ENCODE assay signal across 8 mouse cellular contexts in the genomic region with DNA sequence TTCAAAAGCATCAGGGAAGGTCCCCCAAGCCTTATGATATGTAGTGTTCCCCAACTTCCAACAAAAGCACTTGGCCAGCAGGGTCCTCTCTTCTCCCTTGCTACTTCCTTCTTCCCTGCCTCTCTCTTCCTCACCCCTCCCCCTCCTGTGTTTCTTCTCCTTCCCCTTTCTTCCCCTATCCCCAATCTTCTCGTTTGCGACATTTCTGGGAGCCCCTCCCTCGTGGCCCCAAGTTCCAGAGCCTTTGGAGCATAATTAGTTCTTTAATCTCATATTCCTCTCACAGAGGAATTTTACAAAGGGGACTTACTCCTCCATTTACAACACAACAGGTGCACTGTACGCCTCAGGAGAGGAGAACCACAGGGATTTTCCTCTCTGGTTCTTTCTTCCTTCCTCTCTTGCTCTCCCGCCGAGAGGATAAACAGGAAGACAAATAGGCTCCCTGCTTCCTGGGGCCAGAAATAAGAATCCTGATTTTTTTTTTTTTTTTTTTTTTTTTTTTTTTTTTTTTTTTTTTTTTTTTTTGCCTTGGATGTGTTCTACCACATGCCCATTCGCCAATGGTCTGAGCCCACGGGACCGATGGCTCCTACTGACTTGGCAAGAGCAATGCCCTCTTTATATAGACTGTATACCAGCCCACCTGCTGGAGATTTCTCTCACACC.
DNase-seq lines count a peak whose midpoint lies in the region; ATAC-seq and TF ChIP-seq lines count a peak whose summit lies in the region.

No protein-coding gene starts in this region.

- no peak for TF ChIP-seq CTCF in liver, postnatal 0 days (IDR thresholded peaks at IDR 0.05; ENCODE audit: low read depth)

- DNase-seq in heart, embryonic 10.5 days (ENCODE audit: low spot score), result no peak
- no peak for DNase-seq in heart, postnatal 36 days
- no peak for DNase-seq in liver, postnatal 0 days
- no peak for DNase-seq in thymus, postnatal 25 days
- no peak for DNase-seq in gastrocnemius, postnatal 14 days
- no peak for DNase-seq in left cerebral cortex, adult 8-10 months (ENCODE audit: low spot score in 2 of 2)

- H3K27me3 ChIP-seq in heart, embryonic 10.5 days (ENCODE audit: insufficient read depth, poor library complexity, severe bottlenecking), result peaks cover 23% of the 10 kb centered on the region
- no peaks in the 10 kb centered on the region for H3K27me3 ChIP-seq in heart, embryonic 14.5 days (ENCODE audit: control insufficient read depth, insufficient read depth, low read length)
- H3K27me3 ChIP-seq in liver, postnatal 0 days (ENCODE audit: insufficient read depth, low read length), result no peaks in the 10 kb centered on the region

- peaks cover 13% of the 10 kb centered on the region; the same call in 1 of the 2 replicates for H3K4me1 ChIP-seq in heart, embryonic 10.5 days
- H3K4me1 ChIP-seq in heart, embryonic 14.5 days (ENCODE audit: control insufficient read depth in 2 of 2, insufficient read depth in 2 of 2, low read length in 2 of 2), result peaks cover 5 to 9% of the 10 kb centered on the region in 2 experiments; a peak in 2 of 4 replicates
- H3K4me1 ChIP-seq in liver, postnatal 0 days (ENCODE audit: insufficient read depth), result no peaks in the 10 kb centered on the region

- H3K9me3 ChIP-seq in heart, embryonic 10.5 days, result no peaks in the 10 kb centered on the region
- H3K9me3 ChIP-seq in heart, embryonic 14.5 days (ENCODE audit: control insufficient read depth, low read length), result no peaks in the 10 kb centered on the region
- no peaks in the 10 kb centered on the region for H3K9me3 ChIP-seq in liver, postnatal 0 days (ENCODE audit: low read length)

- no peak overlapping the region; the same call in 1 of the 2 replicates for H3K27ac ChIP-seq in heart, embryonic 10.5 days
- no peak overlapping the region for H3K27ac ChIP-seq in heart, embryonic 14.5 days (replicated peaks in 1 of 2; ENCODE audit: control insufficient read depth in 1 of 2, insufficient read depth in 1 of 2, low read depth in 2 of 2, low read length in 2 of 2)
- no peak overlapping the region for H3K27ac ChIP-seq in liver, postnatal 0 days (ENCODE audit: low read depth)

- H3K9ac ChIP-seq in heart, embryonic 14.5 days (ENCODE audit: low read length), result peak overlapping the region; percentile 21; the same call in 1 of the 2 replicates
- no peak overlapping the region for H3K9ac ChIP-seq in liver, postnatal 0 days (replicated peaks)

- WGBS in heart, embryonic 10.5 days, result 11% methylated on average over 9 of the region's 9 CpGs
- WGBS in heart, embryonic 14.5 days, result 16% methylated on average over 9 of the region's 9 CpGs
- WGBS in liver, postnatal 0 days (ENCODE audit: insufficient replicate concordance), result 11% methylated on average over 9 of the region's 9 CpGs

- peak overlapping the region; percentile 51 for H3K4me3 ChIP-seq in heart, embryonic 10.5 days
- H3K4me3 ChIP-seq in heart, embryonic 14.5 days (ENCODE audit: control insufficient read depth in 1 of 2, insufficient read depth in 1 of 2, low read depth in 1 of 2, low read length in 2 of 2), result peak overlapping the region; percentile 30 to 31
- peak overlapping the region; percentile 31 for H3K4me3 ChIP-seq in liver, postnatal 0 days (ENCODE audit: low read depth, low read length)

- H3K4me2 ChIP-seq in heart, embryonic 14.5 days (ENCODE audit: low read length), result peak overlapping the region; percentile 67
- peak overlapping the region; percentile 55 for H3K4me2 ChIP-seq in liver, postnatal 0 days (ENCODE audit: low read depth, low read length)

- intact Hi-C loops in heart, postnatal 36 days (cut with DNase I), result no loop called here
- intact Hi-C loops in gastrocnemius, postnatal 14 days (cut with DNase I; ENCODE audit: low total_unique reads), result no loop called here

- no peak for ATAC-seq in heart, embryonic 14.5 days (ENCODE audit: insufficient number of reproducible peaks, insufficient read depth, low FRiP score, low read depth)
- no peak for ATAC-seq in liver, postnatal 0 days
- peak; percentile 49 for ATAC-seq in neutrophil, adult 5-6 weeks (ENCODE audit: extremely low read depth, insufficient number of reproducible peaks, low FRiP score, poor library complexity, severe bottlenecking)

- no peak for TF ChIP-seq EP300 in liver, postnatal 0 days (IDR thresholded peaks at IDR 0.05; ENCODE audit: low read depth)

- H3K36me3 ChIP-seq in heart, embryonic 10.5 days, result no peaks in the 10 kb centered on the region
- H3K36me3 ChIP-seq in heart, embryonic 14.5 days (ENCODE audit: control insufficient read depth, insufficient read depth, low read length), result no peaks in the 10 kb centered on the region
- no peaks in the 10 kb centered on the region for H3K36me3 ChIP-seq in liver, postnatal 0 days (replicated peaks; ENCODE audit: insufficient read depth, low read length)
